Mouse (Mus musculus) cerebellum, adult 11-12 months (tissue): Measurements from ENCODE around the gene Abcc2.

Experiments
- DNase-seq: peaks from one replicate; pipeline ENCODE4 v3.0.0; 2022

Gene Abcc2

GRCm38 (mm10) chr19:43781980-43782379, at the start of gene Abcc2:
Abcc2 (plus strand) TSS chr19:43782192.
- no peak for DNase-seq

GRCm38 (mm10) chr19:43738409-43738808, 43.6 kb upstream of the Abcc2 start:
- DNase-seq = no peak

GRCm38 (mm10) chr19:43743401-43743800, 38.6 kb upstream of the Abcc2 start:
- DNase-seq = no peak

GRCm38 (mm10) chr19:43745740-43746139, 36.3 kb upstream of the Abcc2 start:
- no peak for DNase-seq

- DNase-seq = no peak
Measured at GRCm38 (mm10) chr19:43747877-43748276, 34.1 kb upstream of the Abcc2 start.

GRCm38 (mm10) chr19:43750008-43750407, 32.0 kb upstream of the Abcc2 start:
- DNase-seq = no peak

GRCm38 (mm10) chr19:43752489-43753225, 29.3 kb upstream of the Abcc2 start, which contains the start of the genes Cutc and Cox15:
Cutc (plus strand) TSS chr19:43752996.
Cox15 (minus strand) TSS chr19:43753000.
- DNase-seq = peak; percentile 95

- DNase-seq = peak; percentile 93
Measured at GRCm38 (mm10) chr19:43753226-43753835, 28.7 kb upstream of the Abcc2 start.

- no peak for DNase-seq
Measured at GRCm38 (mm10) chr19:43754237-43754636, 27.8 kb upstream of the Abcc2 start.

GRCm38 (mm10) chr19:43754872-43755271, 27.1 kb upstream of the Abcc2 start:
- no peak for DNase-seq

GRCm38 (mm10) chr19:43760504-43760903, 21.5 kb upstream of the Abcc2 start:
- peak; percentile 28 for DNase-seq

- no peak for DNase-seq
Measured at GRCm38 (mm10) chr19:43761543-43762256, 20.3 kb upstream of the Abcc2 start.

GRCm38 (mm10) chr19:43762410-43762809, 19.6 kb upstream of the Abcc2 start:
- DNase-seq = no peak

GRCm38 (mm10) chr19:43766451-43766850, 15.5 kb upstream of the Abcc2 start:
- no peak for DNase-seq

- DNase-seq = no peak
Measured at GRCm38 (mm10) chr19:43767549-43768322, 14.3 kb upstream of the Abcc2 start.

GRCm38 (mm10) chr19:43769366-43769960, 12.5 kb upstream of the Abcc2 start:
- no peak for DNase-seq

- no peak for DNase-seq
Measured at GRCm38 (mm10) chr19:43770584-43770983, 11.4 kb upstream of the Abcc2 start.

GRCm38 (mm10) chr19:43771499-43771969, 10.5 kb upstream of the Abcc2 start:
- DNase-seq = no peak

GRCm38 (mm10) chr19:43772311-43772710, 9.7 kb upstream of the Abcc2 start:
- no peak for DNase-seq

GRCm38 (mm10) chr19:43775433-43775832, 6.6 kb upstream of the Abcc2 start:
- no peak for DNase-seq

GRCm38 (mm10) chr19:43776561-43776960, 5.4 kb upstream of the Abcc2 start:
- no peak for DNase-seq

GRCm38 (mm10) chr19:43777308-43777707, 4.7 kb upstream of the Abcc2 start:
- no peak for DNase-seq
